15 mouse cellular contexts compared by ENCODE assay signal in the genomic region with DNA sequence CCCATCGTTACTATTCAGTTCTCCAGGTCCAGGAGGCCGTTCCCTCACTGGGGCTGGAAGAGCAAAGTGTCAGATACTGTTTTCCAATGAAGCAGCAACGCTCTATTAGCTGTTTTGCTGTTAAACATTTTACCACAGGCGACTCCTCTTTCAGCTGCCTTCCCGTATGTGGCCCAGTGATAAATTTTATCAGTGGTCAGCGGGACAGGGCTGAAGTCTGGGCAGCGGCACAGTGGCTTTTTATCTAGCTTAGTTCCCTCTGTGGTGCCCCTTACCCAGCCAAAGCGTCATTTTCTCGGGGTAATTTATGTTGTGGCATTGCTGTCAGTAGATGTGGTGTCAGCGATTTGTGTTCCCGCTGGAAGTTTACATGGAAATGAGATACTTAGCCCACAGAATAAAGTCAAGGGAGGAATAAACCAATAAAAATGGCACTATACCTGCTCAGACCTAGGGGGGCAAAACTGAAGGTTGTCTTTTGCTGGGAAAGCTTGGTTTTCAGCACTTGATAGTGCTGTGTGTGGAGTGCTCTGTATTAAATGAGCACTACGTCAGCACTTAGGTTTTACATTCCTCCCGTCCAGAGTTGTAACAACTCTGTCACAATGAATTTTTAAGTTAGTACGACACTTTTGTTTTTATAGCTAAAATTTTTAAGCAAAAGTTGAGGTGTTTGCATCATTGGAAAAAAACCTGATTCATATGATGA.
A peak's percentile ranks its signal among the peaks of the same experiment; 100 is the strongest.
DNase-seq lines count a peak whose midpoint lies in the region; ATAC-seq and TF ChIP-seq lines count a peak whose summit lies in the region.
"Had no signal": no experiment of that assay in that cellular context is flagged by ENCODE, and none has a peak within 500 bp of the region (broad histone marks: within the 10 kb centered on the region; RNA-seq: fewer than 3 reads in every experiment).

No protein-coding gene starts in this region.

- ATAC-seq in lung, embryonic 15.5 days (ENCODE audit: borderline replicate concordance, extremely low read depth, low FRiP score, low TSS enrichment): peak; percentile 49; the same call in 1 of the 2 replicates
- peak; percentile 99 for ATAC-seq in liver, embryonic 14.5 days (ENCODE audit: insufficient read depth)
- ATAC-seq in stomach, embryonic 15.5 days (ENCODE audit: insufficient read depth, low FRiP score, low read depth): peak; percentile 96

- no peaks in the 10 kb centered on the region for H3K9me3 ChIP-seq in lung, embryonic 15.5 days
- no peaks in the 10 kb centered on the region for H3K9me3 ChIP-seq in liver, embryonic 14.5 days (ENCODE audit: control insufficient read depth, low read length)
- H3K9me3 ChIP-seq in stomach, embryonic 15.5 days: no peaks in the 10 kb centered on the region
- H3K9me3 ChIP-seq in midbrain, embryonic 10.5 days (replicated peaks): no peaks in the 10 kb centered on the region
- H3K9me3 ChIP-seq: forebrain, embryonic 12.5 days; limb, embryonic 10.5 days; neural tube, embryonic 12.5 days had no signal

- TF ChIP-seq EP300 in liver, embryonic 14.5 days (IDR thresholded peaks at IDR 0.05; ENCODE audit: low read depth): peak; percentile 96

- H3K9ac ChIP-seq in lung, embryonic 15.5 days: no peak overlapping the region
- H3K9ac ChIP-seq in liver, embryonic 14.5 days (replicated peaks): peak overlapping the region; percentile 66
- H3K9ac ChIP-seq in stomach, embryonic 15.5 days: no peak overlapping the region
- H3K9ac ChIP-seq: forebrain, embryonic 12.5 days; neural tube, embryonic 12.5 days had no signal

- 53% methylated on average over 14 of the region's 14 CpGs for WGBS in lung, embryonic 15.5 days
- WGBS in liver, embryonic 14.5 days (ENCODE audit: insufficient replicate concordance): 7% methylated on average over 14 of the region's 14 CpGs
- WGBS in stomach, embryonic 15.5 days: 66% methylated on average over 14 of the region's 14 CpGs
- WGBS in midbrain, embryonic 10.5 days: 86% methylated on average over 14 of the region's 14 CpGs

- H3K27ac ChIP-seq in gastrocnemius, adult 2 months: peak overlapping the region; percentile 59
- H3K27ac ChIP-seq in lung, embryonic 15.5 days: no peak overlapping the region
- peak overlapping the region; percentile 96 for H3K27ac ChIP-seq in liver, embryonic 14.5 days
- no peak overlapping the region for H3K27ac ChIP-seq in stomach, embryonic 15.5 days
- no peak overlapping the region for H3K27ac ChIP-seq in midbrain, embryonic 10.5 days (replicated peaks)
- H3K27ac ChIP-seq: forebrain, embryonic 12.5 days; limb, embryonic 10.5 days; neural tube, embryonic 12.5 days had no signal

- no peak for TF ChIP-seq CTCF in gastrocnemius, adult 2 months (IDR thresholded peaks at IDR 0.05)
- no peak for TF ChIP-seq CTCF in liver, embryonic 14.5 days (IDR thresholded peaks at IDR 0.05; ENCODE audit: low read depth)

- H3K4me3 ChIP-seq in gastrocnemius, adult 2 months: no peak overlapping the region; the same call in 1 of the 2 replicates
- no peak overlapping the region for H3K4me3 ChIP-seq in lung, embryonic 15.5 days
- peak overlapping the region; percentile 22 to 30 for H3K4me3 ChIP-seq in liver, embryonic 14.5 days (ENCODE audit: insufficient read depth in 1 of 2, low read depth in 2 of 2, low read length in 2 of 2)
- H3K4me3 ChIP-seq in stomach, embryonic 15.5 days (replicated peaks): no peak overlapping the region
- no peak overlapping the region for H3K4me3 ChIP-seq in midbrain, embryonic 10.5 days
- H3K4me3 ChIP-seq: forebrain, embryonic 12.5 days; limb, embryonic 10.5 days; neural tube, embryonic 12.5 days had no signal

- H3K27me3 ChIP-seq in lung, embryonic 15.5 days: no peaks in the 10 kb centered on the region
- no peaks in the 10 kb centered on the region for H3K27me3 ChIP-seq in liver, embryonic 14.5 days (ENCODE audit: control insufficient read depth, insufficient read depth, low read length)
- H3K27me3 ChIP-seq in stomach, embryonic 15.5 days (replicated peaks): no peaks in the 10 kb centered on the region
- no peaks in the 10 kb centered on the region for H3K27me3 ChIP-seq in midbrain, embryonic 10.5 days (ENCODE audit: low read depth, poor library complexity, severe bottlenecking)
- H3K27me3 ChIP-seq: forebrain, embryonic 12.5 days; neural tube, embryonic 12.5 days had no signal

- H3K4me1 ChIP-seq in lung, embryonic 15.5 days: no peaks in the 10 kb centered on the region
- H3K4me1 ChIP-seq in liver, embryonic 14.5 days (replicated peaks; ENCODE audit: control insufficient read depth in 2 of 2, insufficient read depth in 2 of 2, low read length in 1 of 2): peaks cover 24 to 31% of the 10 kb centered on the region in 2 experiments
- no peaks in the 10 kb centered on the region for H3K4me1 ChIP-seq in stomach, embryonic 15.5 days
- 0 out of 2 replicates have a peak, but pooled peaks cover 3% of the 10 kb centered on the region for H3K4me1 ChIP-seq in midbrain, embryonic 10.5 days
- H3K4me1 ChIP-seq: forebrain, embryonic 12.5 days; limb, embryonic 10.5 days; neural tube, embryonic 12.5 days had no signal

- H3K36me3 ChIP-seq in lung, embryonic 15.5 days: no peaks in the 10 kb centered on the region
- H3K36me3 ChIP-seq in liver, embryonic 14.5 days (replicated peaks; ENCODE audit: control insufficient read depth, insufficient read depth, low read depth): no peaks in the 10 kb centered on the region
- no peaks in the 10 kb centered on the region for H3K36me3 ChIP-seq in stomach, embryonic 15.5 days
- H3K36me3 ChIP-seq in midbrain, embryonic 10.5 days: no peaks in the 10 kb centered on the region
- H3K36me3 ChIP-seq: forebrain, embryonic 12.5 days; limb, embryonic 10.5 days; neural tube, embryonic 12.5 days had no signal

- H3K4me2 ChIP-seq in lung, embryonic 15.5 days: no peak overlapping the region
- H3K4me2 ChIP-seq in liver, embryonic 14.5 days (ENCODE audit: low read depth): peak overlapping the region; percentile 76
- H3K4me2 ChIP-seq in stomach, embryonic 15.5 days: no peak overlapping the region
- H3K4me2 ChIP-seq: forebrain, embryonic 12.5 days; neural tube, embryonic 12.5 days had no signal

- intact Hi-C loops in gastrocnemius, adult 2 months (cut with DNase I): loop anchor here (10.0 kb wide), 1 partner anchor 160 kb away; a partner anchor contains a TSS
- intact Hi-C loops in gastrocnemius, postnatal 14 days (cut with DNase I; ENCODE audit: low total_unique reads): no loop called here

- DNase-seq in gastrocnemius, adult 2 months: no peak
- DNase-seq in gastrocnemius, postnatal 14 days: no peak
- no peak for DNase-seq in lung, postnatal 25 days (ENCODE audit: low spot score)
- DNase-seq in liver, embryonic 14.5 days (ENCODE audit: low read depth in 3 of 3, low spot score in 3 of 3): peak; percentile 71 to 80 (median 79)
- DNase-seq in midbrain, embryonic 10.5 days (ENCODE audit: low spot score): no peak
- no peak for DNase-seq in left cerebral cortex, adult 18-20 months (ENCODE audit: low spot score in 2 of 2)
- DNase-seq: adrenal gland, postnatal 36 days; cerebellum, postnatal 36 days; kidney, postnatal 36 days; right cerebral cortex, postnatal 14 days had no signal

Comparison
In these comparisons a context has a peak if more than half of its experiments do, and no peak if none do; other contexts are left out.
1. DNase-seq: peak in liver, embryonic 14.5 days (3 of 3); none in gastrocnemius, adult 2 months (single experiment), gastrocnemius, postnatal 14 days (single experiment), lung, postnatal 25 days (single experiment), midbrain, embryonic 10.5 days (single experiment) and left cerebral cortex, adult 18-20 months (0 of 2).
2. H3K27ac ChIP-seq: peak in gastrocnemius, adult 2 months (single experiment) and liver, embryonic 14.5 days (single experiment); none in lung, embryonic 15.5 days (single experiment), stomach, embryonic 15.5 days (single experiment) and midbrain, embryonic 10.5 days (single experiment).
3. H3K4me3 ChIP-seq: peak in liver, embryonic 14.5 days (2 of 2); none in gastrocnemius, adult 2 months (single experiment), lung, embryonic 15.5 days (single experiment), stomach, embryonic 15.5 days (single experiment) and midbrain, embryonic 10.5 days (single experiment).
4. ATAC-seq: peak in every context shown above with its lines; median percentile 99 in liver, embryonic 14.5 days; 96 in stomach, embryonic 15.5 days; 49 in lung, embryonic 15.5 days.